Mouse (Mus musculus) frontal cortex, adult (tissue): Measurements from ENCODE around the gene Acsf2.
"Not testable (repeated sequence)": the region's sequence is repeated elsewhere in the genome, so short reads cannot be mapped to it uniquely, and the experiment has no call there.

Experiments used
- ATAC-seq: cut with Nextera tagmentation; 2 replicates; pipeline ENCODE4 v1.9.2; 2017; ENCODE audit warnings: mild to moderate bottlenecking, moderate library complexity, mixed read lengths; ENCODE audit not compliant: low TSS enrichment

Gene Acsf2

GRCm38 (mm10) chr11:94601321-94602281 is at the start of gene Acsf2:
Gene Acsf2 (minus strand): TSS chr11:94601871.
- ATAC-seq, result no peak; the same call in 1 of the 2 replicates

GRCm38 (mm10) chr11:94651241-94651640 is 49.6 kb upstream of the Acsf2 start:
- ATAC-seq, result not testable (repeated sequence)

- no peak for ATAC-seq
Observed at GRCm38 (mm10) chr11:94646457-94646856, 44.8 kb upstream of the Acsf2 start.

- peak; percentile 74 for ATAC-seq
Observed at GRCm38 (mm10) chr11:94644461-94645219, 43.0 kb upstream of the Acsf2 start.

- no peak for ATAC-seq
Observed at GRCm38 (mm10) chr11:94634431-94634830, 32.8 kb upstream of the Acsf2 start.

DNA sequence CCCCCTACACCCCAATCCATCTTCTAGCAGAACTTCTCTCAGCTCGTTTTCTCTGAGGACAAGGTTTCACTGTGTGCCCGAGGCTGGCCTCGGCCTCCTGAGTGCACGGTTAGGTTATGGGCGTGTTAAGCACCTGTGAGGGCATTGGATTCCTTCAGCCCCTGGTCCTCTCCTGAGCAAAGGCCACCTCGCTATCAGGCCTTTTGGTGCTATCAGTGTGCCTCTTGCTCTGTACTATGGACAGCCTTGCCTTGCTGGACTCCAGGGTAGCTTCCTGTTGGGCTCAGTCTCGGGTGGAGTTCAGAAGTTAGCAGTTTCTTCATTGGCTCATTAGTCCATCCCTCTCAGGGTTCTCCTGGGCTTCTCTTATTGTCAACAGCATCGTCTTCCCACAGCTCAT is 31.3 kb upstream of the Acsf2 start:
- no peak for ATAC-seq

DNA sequence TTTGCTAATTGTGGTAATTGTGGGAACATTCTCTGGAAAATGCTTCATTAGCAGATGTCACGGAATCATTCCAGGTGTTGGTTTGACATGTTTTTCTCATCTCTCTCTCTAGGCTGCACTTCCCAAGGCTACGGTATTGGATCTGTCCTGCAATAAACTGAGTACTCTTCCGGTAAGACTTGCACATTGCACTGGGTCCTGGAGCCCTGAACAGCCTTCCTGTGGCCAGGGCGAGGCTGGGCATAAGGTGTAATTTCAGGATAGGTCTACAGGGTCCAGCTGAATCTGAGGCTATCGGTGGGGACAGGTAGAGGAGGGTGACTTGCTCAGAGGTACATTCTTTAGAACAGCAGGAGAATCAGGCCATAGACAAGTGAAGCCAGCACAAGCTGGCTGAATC is 30.3 kb upstream of the Acsf2 start:
- no peak for ATAC-seq

DNA sequence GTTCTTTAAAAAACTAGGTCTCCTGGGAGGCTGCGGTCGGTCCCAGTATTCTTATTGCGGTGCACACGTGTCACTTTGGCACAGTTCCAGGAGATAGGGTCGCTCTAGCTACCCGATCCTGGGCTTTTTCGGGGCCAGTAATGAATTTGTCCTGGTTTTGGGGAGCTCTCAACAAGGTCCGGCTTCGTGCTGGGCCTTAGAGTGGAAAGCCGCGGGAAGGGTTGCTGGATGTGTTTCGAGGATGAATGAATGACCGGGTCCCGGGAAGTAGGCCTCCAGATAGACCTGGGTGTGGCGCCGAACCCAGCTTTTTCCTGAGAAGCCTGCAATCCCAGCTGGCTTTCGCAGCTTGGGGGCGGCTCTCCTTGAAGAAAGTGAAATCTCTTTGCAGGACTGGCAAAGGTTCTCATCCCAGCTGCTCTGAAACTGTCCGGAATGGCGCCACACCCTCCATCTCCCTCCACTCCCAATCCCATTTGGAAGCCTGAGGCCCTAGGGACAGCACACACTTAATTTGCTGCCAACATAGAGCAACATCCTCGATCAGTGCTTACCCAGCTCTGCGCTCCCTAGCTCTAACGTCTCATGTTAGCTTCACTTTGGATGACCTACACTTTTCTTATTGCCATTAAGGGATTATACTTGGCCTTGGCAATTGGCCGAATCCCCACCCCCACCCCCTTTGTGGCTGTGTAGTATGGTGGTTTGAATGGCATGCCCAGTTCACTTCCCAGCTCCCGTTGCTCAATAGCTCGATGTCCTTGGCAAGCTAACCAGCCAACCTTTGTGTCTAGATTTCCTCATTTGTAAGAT is 28.7 kb upstream of the Acsf2 start:
- ATAC-seq, result no peak

- no peak for ATAC-seq
Observed at GRCm38 (mm10) chr11:94629884-94630198, 28.2 kb upstream of the Acsf2 start.

DNA sequence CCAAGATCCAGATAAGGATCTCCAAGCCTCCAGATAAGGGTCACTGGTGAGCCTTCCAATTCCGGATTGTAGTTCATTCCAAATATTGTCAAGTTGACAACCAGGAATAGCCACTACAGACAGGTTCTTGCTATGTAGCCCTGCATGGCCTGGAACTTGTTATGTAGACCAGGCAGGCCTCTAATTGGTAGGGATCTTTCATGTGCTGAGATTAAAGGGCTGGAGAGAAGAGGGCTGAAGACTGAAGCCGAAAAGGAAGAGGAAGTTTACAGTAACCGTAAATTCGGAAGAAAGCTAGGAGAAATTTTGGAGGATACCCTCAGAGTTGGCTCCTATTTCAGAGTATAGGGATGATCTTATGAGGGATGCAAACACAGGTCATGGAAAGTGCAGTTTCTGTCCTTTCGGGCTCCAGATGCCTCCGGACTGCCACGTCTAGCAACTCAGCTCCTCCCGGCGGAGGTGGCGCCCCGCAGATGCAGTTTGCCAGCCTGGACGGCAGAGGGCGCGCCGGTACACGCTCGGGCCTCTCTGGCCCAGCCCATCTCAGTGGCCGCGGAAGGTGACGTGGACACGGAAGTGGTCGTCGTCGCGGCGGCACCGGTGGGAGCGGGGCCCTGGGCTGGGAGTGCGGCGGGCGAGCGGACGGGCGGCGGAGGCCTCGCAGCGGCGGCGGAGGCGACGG is 27.7 kb upstream of the Acsf2 start, which contains the start of gene Lrrc59:
Gene Lrrc59 (plus strand): TSS at position 569 of the 685 bp plus-strand sequence.
- peak; percentile 100 for ATAC-seq

DNA sequence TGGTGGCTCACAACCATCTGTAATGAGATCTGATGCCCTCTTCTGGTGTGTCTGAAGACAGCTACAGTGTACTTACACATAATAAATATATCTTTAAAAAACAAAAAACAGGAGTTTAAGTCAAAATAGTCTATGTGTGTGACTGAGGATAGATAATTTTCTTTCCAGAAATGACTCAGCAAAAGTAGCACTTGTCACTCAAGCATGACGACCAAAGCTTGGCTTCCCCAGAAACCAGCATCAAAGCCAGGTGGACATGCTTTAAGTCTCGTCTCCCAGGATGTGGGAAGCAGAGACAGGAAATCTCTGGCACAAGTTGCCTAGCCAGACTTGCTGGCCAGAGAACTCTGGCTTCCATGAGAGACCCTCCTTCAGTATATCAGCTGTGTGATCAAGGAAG is 20.5 kb upstream of the Acsf2 start:
- no peak for ATAC-seq

- no peak for ATAC-seq
Observed at GRCm38 (mm10) chr11:94621458-94621852, 19.8 kb upstream of the Acsf2 start.

- no peak for ATAC-seq
Observed at GRCm38 (mm10) chr11:94620766-94621457, 19.2 kb upstream of the Acsf2 start.

DNA sequence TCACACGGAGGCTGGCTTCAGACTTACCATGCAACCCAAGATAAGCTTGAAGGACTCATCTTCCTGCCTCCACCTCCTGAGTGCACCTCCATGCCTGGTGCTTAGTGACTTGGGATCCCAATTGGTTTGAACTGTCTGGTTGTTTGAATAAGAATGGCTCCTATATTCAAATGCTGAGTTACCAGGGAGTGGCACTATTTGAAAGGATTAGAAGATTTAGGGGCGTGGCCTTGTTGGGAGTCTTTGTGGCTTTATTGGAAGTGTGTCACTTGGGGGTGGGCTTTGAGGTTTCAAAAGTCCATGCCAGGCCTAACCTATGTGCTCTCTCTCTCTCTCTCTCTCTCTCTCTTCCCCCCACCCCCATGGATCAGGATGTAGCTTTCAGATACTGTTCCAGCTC is 16.0 kb upstream of the Acsf2 start:
- ATAC-seq, result no peak

DNA sequence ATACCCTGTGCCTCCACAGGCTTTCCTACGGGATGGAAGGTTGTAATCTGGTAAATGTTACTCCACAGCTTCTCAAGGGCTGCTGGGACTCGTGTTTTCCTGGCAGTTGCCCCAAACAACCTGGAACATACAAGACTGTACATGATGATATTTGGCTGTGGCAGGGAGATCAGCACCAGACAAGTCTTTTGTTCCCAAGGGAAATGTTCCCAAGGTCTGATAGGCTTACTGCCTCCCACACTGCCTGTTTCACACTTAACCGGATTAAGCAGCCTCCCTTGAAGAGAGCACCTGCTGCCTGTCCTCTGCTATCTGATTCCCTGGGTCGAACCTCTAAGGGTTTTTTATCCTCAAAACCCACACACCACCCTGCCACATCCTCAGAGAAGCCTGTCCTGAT is 13.8 kb upstream of the Acsf2 start:
- ATAC-seq, result no peak

GRCm38 (mm10) chr11:94614603-94615002 is 12.9 kb upstream of the Acsf2 start:
- ATAC-seq, result no peak

GRCm38 (mm10) chr11:94610744-94611740 is 9.4 kb upstream of the Acsf2 start:
- no peak for ATAC-seq

- no peak for ATAC-seq
Observed at GRCm38 (mm10) chr11:94602356-94602955, 785 bp upstream of the Acsf2 start.

DNA sequence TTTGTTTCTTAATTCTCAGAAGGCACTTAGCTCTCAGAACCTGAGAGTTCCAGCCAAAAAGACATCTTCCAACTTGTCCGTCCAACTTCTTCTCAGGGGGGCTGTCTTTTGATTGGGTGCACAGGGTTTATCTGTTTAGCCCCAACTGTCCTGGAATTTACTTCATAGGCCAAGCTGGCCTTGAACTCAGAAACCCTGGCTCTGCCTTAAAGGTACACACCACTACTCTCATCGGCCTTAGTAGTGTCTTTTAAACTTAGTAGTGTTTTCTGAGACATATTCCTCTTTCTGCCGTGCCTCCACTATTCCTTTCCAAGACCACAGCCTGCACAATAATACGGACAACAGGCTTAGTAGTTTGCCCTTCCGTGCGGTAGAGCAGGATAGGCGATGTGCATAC is 1.2 kb downstream of the Acsf2 start:
- no peak for ATAC-seq
